Mouse (Mus musculus) heart, embryonic 14.5 days (tissue): ENCODE measurements around the gene Kif13a. TPM values are rescaled to one million over a fixed set of nuclear protein-coding genes. Genes with fewer than 3 reads are reported as not detected.

Experiments used
- ATAC-seq: fragments of 200-750 bp; cut with Nextera tagmentation; 2 replicates; pipeline ENCODE4 v1.8.0; 2017; ENCODE audit warnings: low read depth, moderate TSS enrichment; ENCODE audit not compliant: insufficient number of reproducible peaks, insufficient read depth, low FRiP score
- H3K27ac ChIP-seq, 2 experiments: fragments of 200-500 bp in 1 of 2; fragments of 300-500 bp in 1 of 2; sonication (generic) in 1 of 2; replicated peaks in 1 of 2; 2 replicates each; pipeline ENCODE4 v1.5.1; 2012 to 2014; ENCODE audit warnings: low read depth in 2 of 2, low read length in 2 of 2, control low read depth in 1 of 2, mild to moderate bottlenecking in 1 of 2, mixed read lengths in 1 of 2; ENCODE audit not compliant: control insufficient read depth in 1 of 2, insufficient read depth in 1 of 2
- H3K27me3 ChIP-seq: fragments of 300-500 bp; sonication (generic); 2 replicates; pipeline ENCODE4 v1.6.1; 2014; ENCODE audit warnings: mild to moderate bottlenecking, low read length, control low read depth; ENCODE audit not compliant: control insufficient read depth, insufficient read depth
- H3K36me3 ChIP-seq: fragments of 300-500 bp; sonication (generic); 2 replicates; pipeline ENCODE4 v1.6.1; 2014; ENCODE audit warnings: mild to moderate bottlenecking, control low read depth, low read length, mixed read lengths; ENCODE audit not compliant: control insufficient read depth, insufficient read depth
- H3K4me1 ChIP-seq, 2 experiments: fragments of 200-500 bp in 1 of 2; fragments of 300-500 bp in 1 of 2; sonication (generic) in 1 of 2; 2 replicates each; pipeline ENCODE4 v1.6.1; 2012 to 2014; ENCODE audit warnings: low read length in 2 of 2, control low read depth in 1 of 2, mixed read lengths in 1 of 2; ENCODE audit not compliant: control insufficient read depth in 2 of 2, insufficient read depth in 2 of 2
- H3K4me2 ChIP-seq: fragments of 300-500 bp; sonication (generic); 2 replicates; pipeline ENCODE4 v1.6.1; 2014; ENCODE audit warnings: mild to moderate bottlenecking, low read length
- H3K4me3 ChIP-seq, 2 experiments: fragments of 200-500 bp in 1 of 2; fragments of 300-500 bp in 1 of 2; sonication (generic) in 1 of 2; 2 replicates each; pipeline ENCODE4 v1.5.1; 2012 to 2014; ENCODE audit warnings: low read length in 2 of 2, mild to moderate bottlenecking in 2 of 2, control low read depth in 1 of 2, low read depth in 1 of 2, moderate library complexity in 1 of 2; ENCODE audit not compliant: control insufficient read depth in 1 of 2, insufficient read depth in 1 of 2
- H3K9ac ChIP-seq: fragments of 300-500 bp; sonication (generic); 2 replicates; pipeline ENCODE4 v1.6.1; 2014; ENCODE audit warnings: mild to moderate bottlenecking, low read length
- H3K9me3 ChIP-seq: fragments of 300-500 bp; sonication (generic); 2 replicates; pipeline ENCODE4 v1.6.1; 2016; ENCODE audit warnings: low read length, control low read depth; ENCODE audit not compliant: control insufficient read depth
- WGBS: fragments of 180-500 bp; shearing (Covaris S2); extraction: QIAGEN DNeasy Blood & Tissue Kit; methylation state at CpG from one replicate; pipeline ENCODE4 v1.1.7; 2014; 5-methylcytosine and 5-hydroxymethylcytosine counted together
- polyA plus RNA-seq: library from polyadenylated mRNA; unstranded; fragments of >200 nt; fragmentation: Nextera tagmentation; extraction: Ambion mirVana; gene quantifications from 2 replicates; pipeline ENCODE4 v1.2.1, GENCODE M21; 2014

Kif13a gene
- polyA plus RNA-seq, 1 experiment from 2014 or later: 47.8 TPM

GRCm38 (mm10) chr13:46823271-46823670 is 106.4 kb downstream of the Kif13a start:
- peaks cover 3 to 11% of the 10 kb centered on the region in 2 experiments; a peak in 3 of 4 replicates for H3K4me1 ChIP-seq
- no peak overlapping the region for H3K4me3 ChIP-seq
- H3K9ac ChIP-seq: no peak overlapping the region
- ATAC-seq: no peak
- H3K4me2 ChIP-seq: no peak overlapping the region
- peaks cover 4% of the 10 kb centered on the region; the same call in 1 of the 2 replicates for H3K9me3 ChIP-seq
- 96% methylated on average over 4 of the region's 4 CpGs for WGBS
- no peaks in the 10 kb centered on the region for H3K27me3 ChIP-seq
- no peak overlapping the region for H3K27ac ChIP-seq
- peaks cover 73% of the 10 kb centered on the region for H3K36me3 ChIP-seq

GRCm38 (mm10) chr13:46822200-46822599 is 107.5 kb downstream of the Kif13a start:
- H3K9ac ChIP-seq: no peak overlapping the region
- H3K27ac ChIP-seq: no peak overlapping the region
- peaks cover 4 to 13% of the 10 kb centered on the region in 2 experiments; a peak in 3 of 4 replicates for H3K4me1 ChIP-seq
- H3K4me3 ChIP-seq: no peak overlapping the region
- no peak overlapping the region for H3K4me2 ChIP-seq
- H3K36me3 ChIP-seq: peaks cover 68% of the 10 kb centered on the region
- 84% methylated on average over 8 of the region's 8 CpGs for WGBS
- no peak for ATAC-seq
- H3K27me3 ChIP-seq: no peaks in the 10 kb centered on the region
- peaks cover 4% of the 10 kb centered on the region; the same call in 1 of the 2 replicates for H3K9me3 ChIP-seq

GRCm38 (mm10) chr13:46819729-46820223 is 109.9 kb downstream of the Kif13a start:
- Histone ChIP-seq H3K4me2 (no peak overlapping the region), H3K27me3 (no peaks in the 10 kb centered on the region), H3K36me3 (peaks cover 67% of the 10 kb centered on the region), H3K27ac (no peak overlapping the region), H3K9me3 (no peaks in the 10 kb centered on the region), H3K9ac (no peak overlapping the region), H3K4me3 (no peak overlapping the region), H3K4me1 (peaks cover 4 to 13% of the 10 kb centered on the region in 2 experiments; a peak in 3 of 4 replicates)
- 0 out of 2 replicates have a peak, but pooled peaks have one; percentile 15 for ATAC-seq
- 66% methylated on average over 13 of the region's 13 CpGs for WGBS

GRCm38 (mm10) chr13:46819202-46819728 is 110.4 kb downstream of the Kif13a start:
- Histone ChIP-seq H3K9ac (no peak overlapping the region), H3K27ac (no peak overlapping the region), H3K4me3 (no peak overlapping the region), H3K4me1 (peaks cover 4 to 13% of the 10 kb centered on the region in 2 experiments; a peak in 3 of 4 replicates), H3K36me3 (peaks cover 67% of the 10 kb centered on the region), H3K9me3 (no peaks in the 10 kb centered on the region), H3K4me2 (no peak overlapping the region), H3K27me3 (no peaks in the 10 kb centered on the region)
- 59% methylated on average over 8 of the region's 8 CpGs for WGBS
- no peak for ATAC-seq

GRCm38 (mm10) chr13:46818374-46818773 is 111.3 kb downstream of the Kif13a start:
- ATAC-seq: no peak
- Histone ChIP-seq H3K9ac (no peak overlapping the region), H3K9me3 (no peaks in the 10 kb centered on the region), H3K27ac (no peak overlapping the region), H3K36me3 (peaks cover 67% of the 10 kb centered on the region), H3K4me2 (no peak overlapping the region), H3K4me1 (peaks cover 4 to 13% of the 10 kb centered on the region in 2 experiments; a peak in 3 of 4 replicates), H3K4me3 (no peak overlapping the region), H3K27me3 (no peaks in the 10 kb centered on the region)
- 54% methylated on average over 9 of the region's 9 CpGs for WGBS

- H3K27ac ChIP-seq: peak overlapping the region in 1 of 2 experiments; percentile 31; a peak in 1 of 4 replicates
- no peak overlapping the region for H3K4me3 ChIP-seq
- H3K9ac ChIP-seq: no peak overlapping the region
- peaks cover 7% of the 10 kb centered on the region in 2 experiments for H3K4me1 ChIP-seq
- H3K36me3 ChIP-seq: peaks cover 95% of the 10 kb centered on the region
- WGBS: 73% methylated on average over 15 of the region's 15 CpGs
- peak; percentile 41; the same call in 1 of the 2 replicates for ATAC-seq
- H3K4me2 ChIP-seq: no peak overlapping the region
- no peaks in the 10 kb centered on the region for H3K9me3 ChIP-seq
- no peaks in the 10 kb centered on the region for H3K27me3 ChIP-seq
Observed at GRCm38 (mm10) chr13:46812648-46813184, 117.0 kb downstream of the Kif13a start.

GRCm38 (mm10) chr13:46811696-46812095 is 118.0 kb downstream of the Kif13a start:
- Histone ChIP-seq H3K4me3 (no peak overlapping the region), H3K4me1 (peaks cover 7% of the 10 kb centered on the region in 2 experiments), H3K36me3 (peaks cover 96% of the 10 kb centered on the region), H3K27me3 (no peaks in the 10 kb centered on the region), H3K27ac (peak overlapping the region in 1 of 2 experiments; percentile 31; a peak in 1 of 4 replicates), H3K9ac (no peak overlapping the region), H3K9me3 (no peaks in the 10 kb centered on the region), H3K4me2 (no peak overlapping the region)
- ATAC-seq: no peak
- WGBS: 34% methylated on average over 9 of the region's 9 CpGs
